Mouse (Mus musculus): ENCODE results near the gene Sft2d2.

Sft2d2 gene

DNA sequence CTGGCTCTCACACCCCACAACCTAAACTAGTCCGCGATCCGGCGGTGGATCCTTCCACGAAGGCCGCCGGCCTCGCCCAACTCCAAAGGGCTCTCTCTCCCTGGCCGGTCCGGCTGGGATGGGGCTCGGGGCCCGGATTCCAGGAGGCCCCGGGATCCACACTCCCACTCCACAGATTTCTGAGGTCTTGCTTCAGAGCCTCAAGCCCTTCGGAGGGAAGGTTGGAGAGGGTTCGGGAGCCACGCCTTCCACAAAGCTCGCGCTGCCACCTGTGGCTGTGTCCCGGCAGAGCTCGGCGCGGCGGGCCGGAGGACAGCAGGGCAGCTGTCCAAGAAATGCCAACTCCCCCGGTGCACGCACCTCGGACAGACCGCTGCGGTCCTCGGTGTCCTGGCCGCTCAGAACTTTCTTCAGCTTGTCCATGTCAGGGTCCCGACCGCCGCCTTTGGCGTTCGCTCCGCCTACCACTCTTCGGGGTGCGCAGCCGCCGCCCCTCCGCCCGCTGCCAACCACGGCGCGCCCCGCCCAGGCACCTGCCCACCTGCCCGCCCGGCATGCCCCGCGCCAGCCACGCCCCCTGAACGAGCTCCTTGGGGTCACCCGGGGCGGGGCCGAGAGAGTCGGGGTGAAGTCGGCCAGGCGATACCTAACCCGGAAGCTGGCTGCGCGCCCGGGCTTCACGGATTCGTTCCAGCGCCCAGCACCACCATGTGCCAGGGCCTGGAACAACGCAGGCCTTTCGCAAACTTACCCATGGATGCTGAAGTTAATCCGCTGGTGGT lies at the start of gene Sft2d2:
Sft2d2 (minus strand) TSS at position 559 of the 782 bp plus-strand sequence.
- in situ Hi-C loops (cut with MboI, MseI), result loop anchor here (10.0 kb wide), 1 partner anchor 611 kb away; no protein-coding TSS in a partner anchor

DNA sequence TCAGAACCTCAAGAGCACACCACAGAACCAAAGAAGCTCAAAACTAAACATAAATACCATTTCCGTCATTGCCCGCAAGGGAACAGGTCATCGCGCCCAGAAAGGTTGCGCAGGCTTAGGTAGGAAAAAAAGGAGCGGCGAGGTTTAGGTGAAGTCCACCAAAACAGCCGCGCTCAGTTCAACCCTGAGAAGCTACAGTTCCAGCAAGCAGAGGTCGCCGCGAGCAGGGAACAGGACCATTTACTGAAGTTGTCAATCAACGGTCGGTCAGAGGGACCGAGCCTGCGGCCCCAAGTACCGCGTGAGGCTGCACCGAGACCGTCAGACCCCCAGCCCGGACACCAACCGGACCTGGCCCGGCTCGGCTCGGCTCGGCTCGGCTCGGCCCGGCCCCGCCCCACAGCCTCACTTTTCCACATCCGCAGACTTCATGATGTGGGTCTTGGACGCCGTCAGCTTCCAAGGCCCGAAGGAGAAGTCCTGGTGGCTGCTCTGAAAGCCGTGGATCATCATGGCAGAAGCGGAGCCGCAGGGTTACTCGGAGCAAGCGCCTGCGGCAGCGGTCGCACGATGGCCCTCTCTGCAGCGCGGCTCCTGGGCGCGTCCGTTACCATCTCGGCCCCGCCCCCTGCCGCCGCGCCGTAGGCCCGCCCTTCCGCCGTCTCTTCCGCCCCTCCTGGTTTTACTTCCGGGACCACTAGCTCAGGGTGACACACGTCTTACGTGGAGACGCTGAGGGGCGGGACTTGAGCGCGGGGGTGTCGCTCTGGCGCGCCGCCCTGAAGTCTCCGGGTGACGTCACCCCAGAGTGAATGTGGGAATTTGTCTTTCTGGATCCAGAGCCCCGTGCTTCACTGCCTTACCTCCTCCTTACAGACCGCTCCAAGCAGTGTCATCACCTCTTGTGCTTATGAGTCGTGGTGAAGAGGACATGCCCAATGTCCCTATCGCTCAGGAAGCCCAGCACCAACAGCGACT lies 42.4 kb upstream of the Sft2d2 start, which contains the start of gene Tiprl:
Tiprl (minus strand) TSS at position 676 of the 978 bp plus-strand sequence.
- in situ Hi-C loops (cut with MboI, MseI), result no loop called here

DNA sequence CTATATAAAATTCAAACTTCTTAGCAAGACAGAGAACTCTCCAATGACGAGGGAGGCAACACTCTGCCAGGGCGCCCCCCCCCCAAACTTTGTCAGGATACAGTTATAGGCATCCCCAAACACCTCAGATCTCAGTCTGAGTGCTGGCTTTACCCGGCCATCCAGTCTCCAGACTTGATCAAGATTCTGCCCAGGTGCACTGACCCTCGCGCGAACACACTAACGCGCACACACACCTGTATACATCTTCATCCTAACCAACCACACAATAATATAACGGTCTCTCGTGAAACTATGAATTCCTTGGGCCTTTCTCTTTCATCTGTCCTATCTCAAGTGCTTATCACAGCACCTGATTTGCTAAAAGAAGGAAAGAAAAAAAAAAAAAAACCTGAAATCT lies 41.6 kb upstream of the Sft2d2 start:
- in situ Hi-C loops (cut with MboI, MseI), result no loop called here

DNA sequence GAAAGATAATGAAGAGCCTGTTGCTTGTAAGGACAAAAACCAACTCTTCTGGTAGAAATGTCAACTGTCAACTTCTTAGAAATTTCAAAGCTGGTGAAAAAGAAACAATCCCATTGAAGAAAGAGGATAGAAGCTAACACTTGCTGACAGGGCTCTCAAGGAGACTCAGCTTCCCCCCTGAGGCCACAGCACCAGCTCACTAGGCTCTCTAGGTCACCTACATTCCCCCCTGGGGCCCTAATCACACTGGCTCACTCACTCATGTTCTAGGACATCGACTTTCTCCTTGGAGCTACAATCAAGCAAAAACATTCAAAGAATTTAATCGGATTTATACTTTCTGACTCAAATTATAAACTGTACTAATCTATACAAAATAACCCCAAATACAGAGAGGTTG lies 39.6 kb upstream of the Sft2d2 start:
- in situ Hi-C loops (cut with MboI, MseI), result no loop called here

DNA sequence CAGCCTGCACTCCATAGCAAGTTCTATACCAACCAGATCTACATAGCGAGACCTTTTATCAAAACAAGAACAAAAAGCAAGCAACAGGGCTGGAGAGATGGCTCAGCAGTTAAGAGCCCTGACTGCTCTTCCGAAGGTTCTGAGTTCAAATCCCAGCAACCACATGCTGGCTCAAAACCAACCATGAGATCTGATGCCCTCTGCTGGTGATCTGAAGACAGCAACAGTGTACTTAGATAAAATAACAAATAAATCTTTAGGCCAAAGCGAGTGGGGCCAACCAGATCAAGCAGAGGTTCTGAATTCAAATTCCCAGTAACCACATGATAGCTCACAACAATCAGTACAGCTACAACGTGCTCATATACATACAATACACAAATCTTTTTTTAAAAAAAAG lies 36.5 kb upstream of the Sft2d2 start:
- in situ Hi-C loops (cut with MboI, MseI), result no loop called here

DNA sequence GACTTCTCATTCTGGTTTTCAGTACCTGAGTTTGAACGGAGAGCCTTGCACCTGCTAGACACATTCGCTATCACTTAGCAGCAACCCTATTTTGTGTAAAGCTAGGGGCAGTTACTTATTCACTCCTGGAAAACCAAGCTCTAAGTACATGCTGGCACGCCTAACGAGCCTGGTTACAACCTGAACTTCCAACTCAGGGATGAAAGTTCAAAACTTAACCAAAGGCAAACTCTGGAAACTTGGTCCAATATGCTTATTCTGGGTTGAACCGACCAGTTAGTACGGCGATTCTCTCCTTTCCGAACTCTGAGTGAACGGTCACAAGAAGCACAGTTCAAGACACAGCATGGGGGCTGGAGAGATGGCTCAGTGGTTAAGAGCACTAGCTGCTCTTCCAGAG lies 35.3 kb upstream of the Sft2d2 start:
- in situ Hi-C loops (cut with MboI, MseI), result no loop called here

DNA sequence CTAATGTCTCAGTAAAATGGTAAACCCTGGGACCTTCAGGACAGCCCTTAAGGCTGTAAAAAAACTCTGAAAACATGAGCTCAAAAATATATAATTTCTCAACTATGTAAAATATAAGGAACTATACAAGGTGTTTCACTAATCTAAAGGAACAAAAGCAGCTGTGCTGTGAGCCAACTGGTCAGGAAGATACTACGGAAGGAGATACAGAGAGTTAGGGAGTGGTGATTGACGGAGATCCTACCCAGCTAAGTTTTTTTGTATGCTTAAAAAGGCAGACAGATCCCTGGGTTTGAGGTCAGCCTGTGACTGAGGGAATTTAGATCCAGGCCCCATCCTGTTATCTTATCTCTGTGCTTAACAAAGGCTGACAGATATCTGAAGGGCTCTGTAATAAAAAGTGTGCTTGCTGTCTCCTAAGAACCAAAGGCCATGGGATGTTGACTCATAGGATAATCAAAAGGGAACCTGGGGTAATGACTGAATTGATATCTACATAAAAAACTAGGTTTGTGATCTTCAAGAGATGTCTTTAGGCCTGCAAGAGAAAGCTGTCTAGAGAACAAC lies 22.9 kb upstream of the Sft2d2 start:
- in situ Hi-C loops (cut with MboI, MseI), result no loop called here

DNA sequence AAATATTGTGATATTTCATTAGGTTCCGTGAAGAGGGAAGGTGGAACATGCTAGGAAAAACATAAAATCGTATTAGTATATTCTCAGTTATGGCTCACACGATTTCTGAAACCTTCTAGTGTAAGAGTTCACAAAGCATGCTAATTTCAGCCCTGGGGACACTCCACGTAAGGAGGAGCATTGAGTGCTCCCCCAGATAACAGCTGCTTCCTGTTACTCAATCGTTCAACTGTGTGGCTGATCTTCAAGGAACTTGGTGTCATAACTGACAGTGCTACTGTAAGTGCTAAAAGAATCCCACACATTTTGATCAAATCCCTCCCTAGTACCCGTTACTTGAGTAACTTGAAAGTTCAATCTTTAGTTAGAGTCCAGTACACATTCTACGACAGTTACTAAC lies 21.6 kb upstream of the Sft2d2 start:
- in situ Hi-C loops (cut with MboI, MseI), result no loop called here

DNA sequence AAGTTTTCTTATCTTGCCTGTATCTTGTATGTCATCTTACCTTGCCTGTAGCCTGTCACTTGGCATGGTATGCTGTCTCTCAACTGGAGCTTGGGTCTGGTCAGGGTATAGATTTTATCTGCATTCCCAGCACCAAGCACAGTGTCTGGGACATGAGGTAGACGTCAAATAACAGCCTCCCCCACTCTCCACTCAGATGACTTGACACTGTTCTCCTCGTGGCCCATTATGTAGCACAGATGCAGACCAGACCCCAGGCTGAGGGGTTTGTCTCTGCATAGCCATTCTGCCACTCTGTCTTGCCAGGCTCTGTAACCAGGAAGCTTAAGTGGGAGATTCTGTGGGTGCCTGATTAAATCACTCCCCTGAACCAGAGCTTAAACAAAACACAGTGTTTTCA lies 11.4 kb upstream of the Sft2d2 start:
- in situ Hi-C loops (cut with MboI, MseI), result no loop called here

DNA sequence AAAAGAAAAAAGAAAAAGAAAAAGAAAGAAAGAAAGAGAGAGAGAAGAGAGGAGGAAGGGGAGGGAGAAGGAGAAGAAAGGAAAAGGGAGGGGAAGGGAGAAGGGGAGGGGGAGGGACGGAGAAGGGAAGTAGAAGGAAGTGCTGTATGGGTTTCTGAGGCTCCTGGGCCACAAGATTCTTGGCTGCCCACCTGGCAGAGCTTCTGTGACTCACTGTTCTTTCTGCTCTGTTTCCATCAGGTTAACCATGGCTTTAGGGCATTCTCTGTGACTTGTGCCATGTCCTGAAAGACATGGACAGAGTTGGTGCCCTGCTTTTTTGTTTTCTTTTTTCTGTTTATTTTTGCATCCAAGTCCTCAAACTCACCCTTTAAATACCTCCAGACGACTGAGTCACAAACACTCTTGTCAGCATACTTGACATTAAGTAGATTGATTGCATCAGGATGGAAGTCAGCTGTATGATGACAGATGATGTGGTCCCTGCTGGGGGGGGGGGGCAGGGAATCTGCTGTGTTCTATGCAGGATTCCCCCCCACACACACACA lies 9.3 kb upstream of the Sft2d2 start:
- in situ Hi-C loops (cut with MboI, MseI), result no loop called here

DNA sequence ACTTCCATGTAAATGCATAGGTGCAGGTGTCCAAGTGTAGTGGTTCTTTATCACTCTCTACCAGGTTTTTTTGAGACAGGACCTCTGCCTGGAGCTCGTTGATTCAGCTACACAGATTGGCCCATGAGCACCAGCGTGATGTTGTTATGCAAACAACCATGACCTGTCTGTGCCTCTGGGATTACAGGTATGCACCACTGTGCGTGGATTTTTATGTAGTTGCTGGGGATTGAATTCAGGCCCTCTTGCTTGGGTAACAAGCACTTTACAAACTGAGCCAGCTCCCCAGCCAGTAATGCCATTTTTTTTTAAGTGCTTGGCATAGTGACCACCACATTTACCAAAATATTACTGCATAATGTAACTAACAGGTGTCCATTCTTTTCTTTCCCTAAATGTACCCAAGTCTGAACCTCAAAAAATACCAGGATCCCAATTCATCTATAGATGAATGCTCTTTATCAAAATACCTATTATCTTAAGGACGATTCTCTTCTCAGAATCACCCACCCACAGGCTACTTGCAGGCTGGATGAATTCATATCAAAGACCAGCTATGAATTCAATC lies 7.3 kb upstream of the Sft2d2 start:
- in situ Hi-C loops (cut with MboI, MseI), result no loop called here

DNA sequence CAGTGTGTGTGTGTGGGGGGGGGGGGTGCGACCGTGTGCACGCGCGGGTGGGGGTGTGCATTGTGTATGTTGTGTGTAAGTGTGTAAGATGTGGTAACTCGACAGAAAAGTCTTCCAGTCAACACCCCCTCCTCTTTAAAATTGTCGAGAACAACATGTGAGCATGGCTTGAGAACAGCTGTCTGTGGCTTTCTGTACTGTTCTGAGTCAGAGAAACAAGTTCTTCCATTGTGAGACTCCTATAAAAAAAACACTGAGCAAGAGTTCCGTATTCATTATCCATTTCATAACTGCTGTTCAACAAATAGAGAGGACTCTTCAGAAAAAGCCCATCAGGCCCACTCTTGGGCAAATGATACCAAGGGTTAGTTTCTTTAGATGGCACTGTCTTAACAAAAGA lies 6.5 kb upstream of the Sft2d2 start:
- in situ Hi-C loops (cut with MboI, MseI), result no loop called here

DNA sequence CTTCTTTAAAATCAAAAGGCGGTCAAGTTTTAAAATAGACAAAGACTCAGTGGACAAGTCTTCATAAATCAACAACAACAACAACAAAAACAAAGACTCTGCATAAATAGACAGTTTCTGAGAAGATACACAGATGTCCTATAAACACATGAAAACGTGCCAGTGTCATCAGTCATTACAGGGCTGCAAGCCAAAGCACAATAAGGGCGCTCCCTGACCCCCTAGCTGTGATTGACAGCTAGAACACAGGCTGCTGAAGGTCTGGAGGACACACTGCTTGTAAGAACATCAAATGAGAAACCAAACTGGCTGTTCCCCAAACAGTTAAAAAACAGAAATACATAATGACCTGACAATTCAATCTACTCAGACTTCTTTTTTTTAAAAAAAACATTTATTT lies 5.4 kb upstream of the Sft2d2 start:
- in situ Hi-C loops (cut with MboI, MseI), result loop anchor here (10.0 kb wide), 1 partner anchor 605 kb away; no protein-coding TSS in a partner anchor

DNA sequence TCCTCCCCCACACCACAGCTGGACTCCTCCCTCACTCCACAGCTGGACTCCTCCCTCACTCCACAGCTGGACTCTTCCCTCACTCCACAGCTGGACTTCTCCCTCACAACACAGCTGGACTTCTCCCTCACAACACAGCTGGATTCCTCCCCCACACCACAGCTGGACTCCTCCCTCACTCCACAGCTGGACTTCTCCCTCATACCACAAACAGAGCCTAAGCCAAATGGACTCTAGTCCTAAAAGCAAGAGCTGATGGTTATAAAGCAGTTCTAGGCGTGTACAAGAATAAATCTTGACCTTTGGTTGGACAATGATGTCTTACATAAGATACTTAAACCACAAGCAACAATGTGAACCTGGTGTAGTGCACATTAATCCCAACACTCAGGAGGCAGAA lies 4.7 kb upstream of the Sft2d2 start:
- in situ Hi-C loops (cut with MboI, MseI), result loop anchor here (10.0 kb wide), 1 partner anchor 606 kb away; no protein-coding TSS in a partner anchor

DNA sequence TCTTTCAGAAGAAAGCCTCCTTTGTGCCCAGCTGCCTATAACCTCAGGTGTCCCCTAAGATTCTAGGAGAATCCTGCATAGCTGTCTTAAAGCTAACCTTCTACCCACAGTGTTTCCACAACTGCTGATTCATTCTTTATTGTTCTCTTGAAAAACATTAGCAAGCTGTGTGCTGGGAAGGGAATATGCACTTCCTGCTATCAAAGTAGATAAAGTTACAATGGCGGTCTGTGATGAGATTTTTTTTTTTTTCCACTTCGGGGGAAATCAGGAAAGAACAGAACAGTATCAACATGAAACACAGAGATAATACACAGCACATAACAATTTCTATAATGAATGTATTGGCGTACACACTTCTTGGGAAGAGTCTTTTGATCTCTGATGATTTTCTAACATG lies 3.6 kb upstream of the Sft2d2 start:
- in situ Hi-C loops (cut with MboI, MseI), result loop anchor here (10.0 kb wide), 1 partner anchor 607 kb away; no protein-coding TSS in a partner anchor

DNA sequence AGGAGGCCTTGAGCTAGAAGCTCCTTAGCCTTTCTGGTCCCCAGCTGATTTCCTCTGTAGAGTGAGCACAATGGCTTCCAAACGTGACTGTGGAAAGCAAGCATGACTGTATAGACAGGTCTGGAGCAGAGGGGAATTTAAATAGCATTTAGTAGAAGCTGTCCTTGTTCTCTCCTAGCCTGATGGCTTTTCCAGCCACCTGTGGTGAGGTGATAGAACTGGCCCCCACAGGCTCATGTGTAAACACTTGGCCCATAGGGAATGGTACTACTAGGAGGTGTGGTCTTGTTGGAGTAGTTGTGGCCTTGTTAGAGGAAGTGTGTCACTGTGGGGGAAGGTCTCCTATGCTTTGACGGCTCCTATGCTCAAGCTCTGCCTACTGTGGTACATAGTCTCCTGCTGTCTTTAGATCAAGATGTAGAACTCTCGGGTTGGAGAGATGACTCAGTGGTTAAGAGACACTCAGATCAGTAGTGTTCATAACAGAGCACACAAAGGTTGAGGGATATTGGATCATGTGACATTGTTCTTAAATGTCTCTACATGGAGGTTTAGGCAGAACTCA lies 1.2 kb upstream of the Sft2d2 start:
- in situ Hi-C loops (cut with MboI, MseI), result loop anchor here (10.0 kb wide), 1 partner anchor 609 kb away; no protein-coding TSS in a partner anchor

DNA sequence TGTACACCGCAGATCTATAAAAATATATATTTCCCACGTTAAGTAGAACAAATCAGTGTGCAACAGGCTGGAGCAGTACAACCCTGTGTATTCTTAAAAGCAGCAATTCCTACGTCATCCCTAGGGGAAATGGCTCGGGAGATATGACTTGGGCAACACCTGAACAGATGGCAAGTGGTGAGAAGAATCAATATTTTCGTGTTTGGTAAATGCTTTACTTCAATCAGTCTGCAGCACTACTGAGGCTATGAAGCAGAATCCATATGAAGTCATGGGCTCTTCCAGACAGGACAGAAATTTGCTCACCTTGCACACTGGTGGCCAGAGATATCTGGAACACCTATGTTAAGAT lies 400 bp upstream of the Sft2d2 start:
- in situ Hi-C loops (cut with MboI, MseI), result loop anchor here (10.0 kb wide), 1 partner anchor 610 kb away; no protein-coding TSS in a partner anchor

DNA sequence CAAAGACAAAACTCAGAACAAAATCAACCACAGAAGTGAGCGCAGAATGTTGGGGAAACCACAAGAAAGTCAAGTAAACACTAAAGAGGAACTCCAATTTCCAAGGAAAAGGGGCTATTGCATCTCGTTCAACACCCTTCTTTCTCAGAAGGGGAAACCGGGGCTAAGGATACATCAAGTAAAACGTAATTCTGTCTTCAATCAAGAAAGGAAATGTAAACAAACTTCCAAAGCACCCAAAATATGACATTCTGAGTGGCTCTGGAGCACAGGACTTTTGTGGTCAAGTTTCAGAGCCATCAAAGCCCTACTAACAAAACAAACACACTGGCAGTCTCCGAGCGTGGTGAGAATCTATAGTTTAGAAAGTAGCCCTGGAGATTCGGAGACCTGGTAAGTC lies 812 bp downstream of the Sft2d2 start:
- in situ Hi-C loops (cut with MboI, MseI), result loop anchor here (10.0 kb wide), 1 partner anchor 611 kb away; no protein-coding TSS in a partner anchor

DNA sequence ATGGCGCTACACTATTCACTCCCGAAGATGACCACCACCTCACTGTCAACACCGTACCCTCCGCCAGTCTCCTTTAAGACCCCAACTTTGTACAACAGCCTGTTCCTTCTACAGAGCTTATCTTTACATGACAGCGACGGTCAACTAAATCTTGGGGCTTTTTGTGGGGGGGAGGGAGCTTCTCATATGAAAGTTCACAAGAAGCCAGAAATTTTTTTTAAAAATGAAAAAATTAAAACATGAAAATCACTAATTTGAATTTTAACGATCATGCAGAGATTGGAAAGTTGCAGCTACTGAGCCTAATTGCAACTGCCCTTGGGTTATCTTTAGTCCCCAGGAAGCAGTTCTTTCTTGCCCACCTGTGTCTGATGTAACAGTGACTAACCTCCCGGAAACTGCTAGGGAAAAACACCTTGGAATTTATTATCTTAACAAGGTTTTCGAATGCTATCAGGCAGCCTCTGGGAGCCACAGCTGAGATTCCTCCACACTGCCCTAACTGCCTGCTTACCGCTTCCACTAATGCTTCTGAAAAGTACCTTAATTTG lies 1.4 kb downstream of the Sft2d2 start:
- in situ Hi-C loops (cut with MboI, MseI), result loop anchor here (10.0 kb wide), 1 partner anchor 612 kb away; no protein-coding TSS in a partner anchor

DNA sequence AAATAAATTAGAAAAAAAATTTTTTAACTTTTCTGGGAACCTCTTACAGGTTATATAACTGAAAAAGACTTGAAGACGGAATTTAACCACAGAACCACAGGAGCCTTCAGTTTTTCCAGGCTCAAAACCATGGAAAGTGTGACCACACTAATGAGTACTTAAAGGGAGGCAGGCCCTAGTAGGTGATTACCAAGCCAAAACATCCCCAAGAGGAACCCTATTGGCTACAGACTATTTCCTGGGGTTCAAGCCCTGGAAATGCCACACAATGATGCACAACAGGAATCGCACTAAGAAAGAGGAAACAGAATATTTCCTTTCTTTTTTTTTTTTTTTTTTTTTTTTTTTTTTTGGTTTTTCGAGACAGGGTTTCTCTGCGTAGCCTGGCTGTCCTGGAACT lies 2.1 kb downstream of the Sft2d2 start:
- in situ Hi-C loops (cut with MboI, MseI), result loop anchor here (10.0 kb wide), 1 partner anchor 613 kb away; no protein-coding TSS in a partner anchor
